9 mouse cellular contexts compared by ENCODE assay signal in the genomic region with DNA sequence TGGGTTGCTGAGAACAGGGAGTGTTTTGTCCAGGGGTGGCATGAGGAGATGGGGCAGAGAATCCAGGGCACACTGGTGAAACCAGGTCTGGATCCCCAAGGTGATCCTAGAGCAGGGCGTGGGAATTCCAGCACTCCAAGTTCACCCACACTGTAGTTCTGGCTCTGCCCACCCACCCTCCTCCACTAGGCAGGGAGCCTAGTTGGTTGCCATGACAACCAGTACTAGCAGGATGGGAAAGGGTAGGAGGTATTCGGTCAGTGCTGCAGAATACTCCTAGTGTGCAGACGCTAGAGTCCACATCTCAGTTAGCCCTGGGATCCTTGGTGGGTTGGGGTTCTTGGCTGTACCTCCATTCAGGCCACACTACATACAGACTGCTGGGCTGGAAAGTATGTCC. TPM values are rescaled to one million over a fixed set of nuclear protein-coding genes. Genes with fewer than 3 reads are reported as not detected.
DNase-seq lines count a peak whose midpoint lies in the region; ATAC-seq and TF ChIP-seq lines count a peak whose summit lies in the region.
"Had no signal": no experiment of that assay in that cellular context is flagged by ENCODE, and none has a peak within 500 bp of the region (broad histone marks: within the 10 kb centered on the region; RNA-seq: fewer than 3 reads in every experiment).

No protein-coding gene starts in this region.

- no peak for TF ChIP-seq EP300 in heart, adult 2 months (IDR thresholded peaks at IDR 0.05; ENCODE audit: insufficient read depth, low read depth, low read length)

- H3K9me3 ChIP-seq in heart, embryonic 14.5 days (ENCODE audit: control insufficient read depth, low read length) = no peaks in the 10 kb centered on the region
- no peaks in the 10 kb centered on the region for H3K9me3 ChIP-seq in embryonic facial prominence, embryonic 14.5 days (ENCODE audit: control insufficient read depth, low read length)

- H3K4me2 ChIP-seq in heart, embryonic 14.5 days (ENCODE audit: low read length) = no peak overlapping the region
- no peak overlapping the region for H3K4me2 ChIP-seq in embryonic facial prominence, embryonic 14.5 days (ENCODE audit: low read depth, low read length)

- DNase-seq in heart, adult 2 months = no peak
- peak; percentile 31 for DNase-seq in embryonic facial prominence, embryonic 14.5 days (ENCODE audit: low spot score)
- peak; percentile 74 to 76 for DNase-seq in layer of hippocampus, adult 8-10 months (ENCODE audit: low spot score in 2 of 2)
- no peak for DNase-seq in kidney, postnatal 14 days
- no peak for DNase-seq in heart, adult 9 months (ENCODE audit: low spot score in 2 of 2)
- no peak for DNase-seq in testis, postnatal 10 days (ENCODE audit: low spot score)
- DNase-seq: lung, postnatal 10 days had no signal

- 46% methylated on average over 3 of the region's 3 CpGs for WGBS in heart, embryonic 14.5 days
- 56% methylated on average over 3 of the region's 3 CpGs for WGBS in heart, adult 2 months
- WGBS in embryonic facial prominence, embryonic 14.5 days = 35% methylated on average over 3 of the region's 3 CpGs
- WGBS in olfactory bulb, adult 2 months = 8% methylated on average over 3 of the region's 3 CpGs

- H3K4me1 ChIP-seq in heart, embryonic 14.5 days (ENCODE audit: control insufficient read depth in 2 of 2, insufficient read depth in 2 of 2, low read length in 2 of 2) = no peaks in the 10 kb centered on the region
- no peaks in the 10 kb centered on the region for H3K4me1 ChIP-seq in heart, adult 2 months (ENCODE audit: control insufficient read depth, insufficient read depth, low read length)
- H3K4me1 ChIP-seq in embryonic facial prominence, embryonic 14.5 days (ENCODE audit: control insufficient read depth, insufficient read depth, low read length) = no peaks in the 10 kb centered on the region
- H3K4me1 ChIP-seq in olfactory bulb, adult 2 months (ENCODE audit: control insufficient read depth, insufficient read depth, low read length) = peaks cover 73% of the 10 kb centered on the region

- H3K9ac ChIP-seq in heart, embryonic 14.5 days (ENCODE audit: low read length) = no peak overlapping the region
- no peak overlapping the region for H3K9ac ChIP-seq in heart, adult 2 months (ENCODE audit: low read depth, low read length)
- no peak overlapping the region for H3K9ac ChIP-seq in embryonic facial prominence, embryonic 14.5 days (ENCODE audit: low read depth, low read length)

- H3K79me2 ChIP-seq in heart, adult 2 months (replicated peaks; ENCODE audit: control insufficient read depth, insufficient read depth, low read length) = peaks cover 3% of the 10 kb centered on the region

- no peak overlapping the region for H3K27ac ChIP-seq in heart, embryonic 14.5 days (replicated peaks in 1 of 2; ENCODE audit: control insufficient read depth in 1 of 2, insufficient read depth in 1 of 2, low read depth in 2 of 2, low read length in 2 of 2)
- H3K27ac ChIP-seq in heart, adult 2 months = no peak overlapping the region
- H3K27ac ChIP-seq in embryonic facial prominence, embryonic 14.5 days (replicated peaks; ENCODE audit: low read depth, low read length) = no peak overlapping the region
- peak overlapping the region; percentile 86 for H3K27ac ChIP-seq in olfactory bulb, adult 2 months (ENCODE audit: insufficient read depth, low read depth, low read length)

- H3K4me3 ChIP-seq in heart, embryonic 14.5 days (ENCODE audit: control insufficient read depth in 1 of 2, insufficient read depth in 1 of 2, low read depth in 1 of 2, low read length in 2 of 2) = no peak overlapping the region
- H3K4me3 ChIP-seq in heart, adult 2 months = no peak overlapping the region
- no peak overlapping the region for H3K4me3 ChIP-seq in embryonic facial prominence, embryonic 14.5 days (ENCODE audit: low read depth, low read length)
- H3K4me3 ChIP-seq in olfactory bulb, adult 2 months (ENCODE audit: insufficient read depth, low read depth, low read length) = no peak overlapping the region

- H3K36me3 ChIP-seq in heart, embryonic 14.5 days (ENCODE audit: control insufficient read depth, insufficient read depth, low read length) = peaks cover 28% of the 10 kb centered on the region
- H3K36me3 ChIP-seq in heart, adult 2 months (ENCODE audit: control insufficient read depth, insufficient read depth, low read length) = no peaks in the 10 kb centered on the region
- peaks cover 34% of the 10 kb centered on the region; the same call in 1 of the 2 replicates for H3K36me3 ChIP-seq in embryonic facial prominence, embryonic 14.5 days (ENCODE audit: control insufficient read depth, insufficient read depth, low read length)

- ATAC-seq in heart, embryonic 14.5 days (ENCODE audit: insufficient number of reproducible peaks, insufficient read depth, low FRiP score, low read depth) = peak; percentile 14; the same call in 1 of the 2 replicates
- no peak for ATAC-seq in embryonic facial prominence, embryonic 14.5 days (ENCODE audit: low read depth)

- intact Hi-C loops in heart, adult 2 months (cut with DNase I) = no loop called here

- TF ChIP-seq POLR2A in heart, adult 2 months (IDR thresholded peaks at IDR 0.05; ENCODE audit: insufficient read depth, low read depth, low read length) = no peak
- peak; percentile 31; the same call in 1 of the 2 replicates for TF ChIP-seq POLR2A in olfactory bulb, adult 2 months (IDR thresholded peaks at IDR 0.05; ENCODE audit: insufficient read depth, low read depth, low read length)

- TF ChIP-seq CTCF in heart, adult 2 months (IDR thresholded peaks at IDR 0.05) = no peak
- TF ChIP-seq CTCF in olfactory bulb, adult 2 months (IDR thresholded peaks at IDR 0.05; ENCODE audit: insufficient read depth, low read depth, low read length) = no peak

- H3K27me3 ChIP-seq in heart, embryonic 14.5 days (ENCODE audit: control insufficient read depth, insufficient read depth, low read length) = no peaks in the 10 kb centered on the region
- no peaks in the 10 kb centered on the region for H3K27me3 ChIP-seq in heart, adult 2 months (ENCODE audit: control insufficient read depth, insufficient read depth, low read length)
- no peaks in the 10 kb centered on the region for H3K27me3 ChIP-seq in embryonic facial prominence, embryonic 14.5 days (replicated peaks; ENCODE audit: control insufficient read depth, insufficient read depth, low read length)

RNA-seq across cellular contexts. Expression of a gene that starts 30.5 kb away (rescaled TPM):
- 9.4 and 9.9 TPM in 2 replicates for polyA plus RNA-seq in heart, embryonic 14.5 days (2014; fragmentation: Nextera tagmentation; extraction: Ambion mirVana)
- total RNA-seq in heart, adult 2 months (2021) = 10 to 100 TPM; 28.9 to 36.1 TPM
- 13.1 and 15.8 TPM in 2 replicates for polyA plus RNA-seq in heart, adult 2 months (2012; rRNA removed)
- polyA plus RNA-seq in embryonic facial prominence, embryonic 14.5 days (2014; fragmentation: Nextera tagmentation; extraction: Ambion mirVana) = 9.2 and 11.1 TPM in 2 replicates
- 10 to 100 TPM; 89.6 to 93.1 (median 92.6) TPM for total RNA-seq in layer of hippocampus, adult 8-10 months (2022)
- not detected in 2 replicates for polyA plus RNA-seq in olfactory bulb, adult 2 months (2012; ENCODE audit: insufficient read depth, insufficient read length, low replicate concordance, missing spikeins)

RNA-seq across cellular contexts. Expression of a gene that starts 34.6 kb away (rescaled TPM):
- 20.4 TPM in 2 replicates for polyA plus RNA-seq in heart, embryonic 14.5 days (2014; fragmentation: Nextera tagmentation; extraction: Ambion mirVana)
- total RNA-seq in heart, adult 2 months (2021) = 10 to 100 TPM; 15.5 to 16.6 TPM
- 3.8 and 5.5 TPM in 2 replicates for polyA plus RNA-seq in heart, adult 2 months (2012; rRNA removed)
- 27.4 and 28.6 TPM in 2 replicates for polyA plus RNA-seq in embryonic facial prominence, embryonic 14.5 days (2014; fragmentation: Nextera tagmentation; extraction: Ambion mirVana)
- 10 to 100 TPM; 29.0 to 35.4 (median 33.0) TPM for total RNA-seq in layer of hippocampus, adult 8-10 months (2022)
- 69.3 TPM in 1 of 2 replicates, not detected in the other for polyA plus RNA-seq in olfactory bulb, adult 2 months (2012; ENCODE audit: insufficient read depth, insufficient read length, low replicate concordance, missing spikeins)

RNA-seq across cellular contexts. Expression of a gene that starts 38.0 kb away (rescaled TPM):
- 0.30 and 0.32 TPM in 2 replicates for polyA plus RNA-seq in heart, embryonic 14.5 days (2014; fragmentation: Nextera tagmentation; extraction: Ambion mirVana)
- total RNA-seq in heart, adult 2 months (2021) = under 1 TPM; 0.11 to 0.13 TPM
- polyA plus RNA-seq in heart, adult 2 months (2012; rRNA removed) = 0.16 and 0.29 TPM in 2 replicates
- 0.28 and 0.33 TPM in 2 replicates for polyA plus RNA-seq in embryonic facial prominence, embryonic 14.5 days (2014; fragmentation: Nextera tagmentation; extraction: Ambion mirVana)
- total RNA-seq in layer of hippocampus, adult 8-10 months (2022) = 1 to 10 TPM; 1.3 to 1.8 (median 1.7) TPM
- not detected in 2 replicates for polyA plus RNA-seq in olfactory bulb, adult 2 months (2012; ENCODE audit: insufficient read depth, insufficient read length, low replicate concordance, missing spikeins)

RNA-seq across cellular contexts. Expression of a gene that starts 59.1 kb away (rescaled TPM):
- not detected in 2 replicates for polyA plus RNA-seq in heart, embryonic 14.5 days (2014; fragmentation: Nextera tagmentation; extraction: Ambion mirVana)
- total RNA-seq in heart, adult 2 months (2021) = not detected
- 0.39 TPM in 1 of 2 replicates, not detected in the other for polyA plus RNA-seq in heart, adult 2 months (2012; rRNA removed)
- polyA plus RNA-seq in embryonic facial prominence, embryonic 14.5 days (2014; fragmentation: Nextera tagmentation; extraction: Ambion mirVana) = 8.3 and 13.0 TPM in 2 replicates
- total RNA-seq in layer of hippocampus, adult 8-10 months (2022) = under 1 TPM in 1 of 4 experiments, not detected in 3; 0.71 TPM
- polyA plus RNA-seq in olfactory bulb, adult 2 months (2012; ENCODE audit: insufficient read depth, insufficient read length, low replicate concordance, missing spikeins) = not detected in 2 replicates

Comparison
In these comparisons a context has a peak if more than half of its experiments do, and no peak if none do; other contexts are left out.
1. DNase-seq: peak in embryonic facial prominence, embryonic 14.5 days (single experiment) and layer of hippocampus, adult 8-10 months (2 of 2); none in heart, adult 2 months (0 of 2), kidney, postnatal 14 days (single experiment), heart, adult 9 months (0 of 2) and testis, postnatal 10 days (single experiment).